Mouse (Mus musculus) heart, adult 2 months (tissue): Measurements from ENCODE around the gene Elovl7.

Experiments
- CTCF ChIP-seq: fragments of 200-600 bp; IDR thresholded peaks from 2 replicates; pipeline ENCODE4 v1.8.1; 2022; ENCODE audit warnings: antibody characterized with exemption, mild to moderate bottlenecking, moderate library complexity
- POLR2A ChIP-seq: fragments of 200-500 bp; IDR thresholded peaks from 2 replicates; pipeline ENCODE4 v1.6.1; 2011; ENCODE audit warnings: mild to moderate bottlenecking, low read depth, low read length, control low read depth; ENCODE audit not compliant: insufficient read depth

GRCm38 (mm10) chr13:108273456-108273855 lies 59.3 kb downstream of the Elovl7 start:
- TF ChIP-seq CTCF: no peak
- no peak for TF ChIP-seq POLR2A
